Mouse (Mus musculus) liver, embryonic 11.5 days (tissue): ENCODE measurements around the gene Faim2. TPM values are rescaled to one million over a fixed set of nuclear protein-coding genes. Genes with fewer than 3 reads are reported as not detected.

Experiments
- ATAC-seq: fragments of 200-750 bp; cut with Nextera tagmentation; replicated peaks from 2 replicates; pipeline ENCODE4 v1.8.0; 2017; ENCODE audit warnings: moderate number of reproducible peaks, mild to moderate bottlenecking, moderate TSS enrichment, moderate library complexity; ENCODE audit not compliant: low FRiP score
- DNase-seq: peaks from one replicate; pipeline ENCODE4 v3.0.0-alpha.2; 2017; ENCODE audit warnings: low spot score
- H3K27ac ChIP-seq: fragments of 300-500 bp; sonication (generic); 2 replicates; pipeline ENCODE4 v1.5.1; 2014; ENCODE audit warnings: mild to moderate bottlenecking, low read depth, low read length, control low read depth
- H3K27me3 ChIP-seq: fragments of 300-500 bp; sonication (generic); replicated peaks from 2 replicates; pipeline ENCODE4 v1.6.1; 2014; ENCODE audit warnings: low read length, mixed read lengths; ENCODE audit not compliant: control insufficient read depth, insufficient read depth
- H3K36me3 ChIP-seq: fragments of 300-500 bp; sonication (generic); 2 replicates; pipeline ENCODE4 v1.6.1; 2014; ENCODE audit warnings: mild to moderate bottlenecking, low read length, moderate library complexity, mixed read lengths; ENCODE audit not compliant: control insufficient read depth, insufficient read depth
- H3K4me1 ChIP-seq: fragments of 300-500 bp; sonication (generic); replicated peaks from 2 replicates; pipeline ENCODE4 v1.6.1; 2014; ENCODE audit warnings: low read length, mixed read lengths; ENCODE audit not compliant: control insufficient read depth, insufficient read depth
- H3K4me2 ChIP-seq: fragments of 300-500 bp; sonication (generic); 2 replicates; pipeline ENCODE4 v1.6.1; 2014; ENCODE audit warnings: mild to moderate bottlenecking, control low read depth, moderate library complexity
- H3K4me3 ChIP-seq: fragments of 300-500 bp; sonication (generic); 2 replicates; pipeline ENCODE4 v1.5.1; 2014; ENCODE audit warnings: low read depth, low read length, control low read depth
- H3K9ac ChIP-seq: fragments of 300-500 bp; sonication (generic); 2 replicates; pipeline ENCODE4 v1.6.1; 2014; ENCODE audit warnings: low read depth, low read length, control low read depth
- H3K9me3 ChIP-seq: fragments of 300-500 bp; sonication (generic); 2 replicates; pipeline ENCODE4 v1.6.1; 2016; ENCODE audit warnings: low read length, inconsistent platforms, mixed read lengths; ENCODE audit not compliant: control insufficient read depth
- WGBS: fragments of 180-500 bp; shearing (Covaris S2); extraction: QIAGEN DNeasy Blood & Tissue Kit; methylation state at CpG from one replicate; pipeline ENCODE4 v1.1.7; 2014; 5-methylcytosine and 5-hydroxymethylcytosine counted together
- polyA plus RNA-seq: library from polyadenylated mRNA; unstranded; fragments of >200 nt; fragmentation: Nextera tagmentation; extraction: Ambion mirVana; gene quantifications from 2 replicates; pipeline ENCODE4 v1.2.1, GENCODE M21; 2014

The Faim2 gene
- polyA plus RNA-seq, 1 experiment from 2014 or later: 0.22 TPM

- Histone ChIP-seq H3K27ac (no peak overlapping the region), H3K27me3 (peaks cover 17% of the 10 kb centered on the region; the same call in 1 of the 2 replicates), H3K9ac (no peak overlapping the region), H3K9me3 (no peaks in the 10 kb centered on the region), H3K4me2 (no peak overlapping the region), H3K36me3 (no peaks in the 10 kb centered on the region), H3K4me1 (no peaks in the 10 kb centered on the region), H3K4me3 (no peak overlapping the region)
- 80% methylated on average over 11 of the region's 11 CpGs for WGBS
- no peak for ATAC-seq
- no peak for DNase-seq
Measured at GRCm38 (mm10) chr15:99546596-99546995, 18.6 kb upstream of the Faim2 start.

- Histone ChIP-seq H3K36me3 (no peaks in the 10 kb centered on the region), H3K9ac (no peak overlapping the region), H3K4me3 (no peak overlapping the region), H3K4me1 (no peaks in the 10 kb centered on the region), H3K27me3 (peaks cover 17% of the 10 kb centered on the region; the same call in 1 of the 2 replicates), H3K27ac (no peak overlapping the region), H3K9me3 (no peaks in the 10 kb centered on the region), H3K4me2 (no peak overlapping the region)
- 38% methylated on average over 7 of the region's 7 CpGs for WGBS
- DNase-seq (no peak), ATAC-seq (no peak)
Measured at GRCm38 (mm10) chr15:99544047-99544446, 16.1 kb upstream of the Faim2 start.

- no peaks in the 10 kb centered on the region for H3K36me3 ChIP-seq
- WGBS: 66% methylated on average over 8 of the region's 8 CpGs
- ATAC-seq (no peak), DNase-seq (no peak)
- no peak overlapping the region for H3K4me2 ChIP-seq
- H3K4me3 ChIP-seq: no peak overlapping the region
- no peaks in the 10 kb centered on the region for H3K4me1 ChIP-seq
- H3K27me3 ChIP-seq: peaks cover 14% of the 10 kb centered on the region; the same call in 1 of the 2 replicates
- no peaks in the 10 kb centered on the region for H3K9me3 ChIP-seq
- H3K27ac ChIP-seq: no peak overlapping the region
- H3K9ac ChIP-seq: no peak overlapping the region
Measured at GRCm38 (mm10) chr15:99539891-99540290, 11.9 kb upstream of the Faim2 start.

- Histone ChIP-seq H3K4me1 (no peaks in the 10 kb centered on the region), H3K4me2 (no peak overlapping the region), H3K36me3 (no peaks in the 10 kb centered on the region), H3K9ac (no peak overlapping the region), H3K27ac (no peak overlapping the region), H3K27me3 (peaks cover 5% of the 10 kb centered on the region; the same call in 1 of the 2 replicates), H3K4me3 (no peak overlapping the region), H3K9me3 (no peaks in the 10 kb centered on the region)
- DNase-seq: no peak
- WGBS: 64% methylated on average over 11 of the region's 11 CpGs
- no peak for ATAC-seq
Measured at GRCm38 (mm10) chr15:99536889-99537862, 9.2 kb upstream of the Faim2 start.

- no peak overlapping the region for H3K9ac ChIP-seq
- H3K4me1 ChIP-seq: no peaks in the 10 kb centered on the region
- H3K4me2 ChIP-seq: no peak overlapping the region
- no peaks in the 10 kb centered on the region for H3K9me3 ChIP-seq
- no peak for DNase-seq
- H3K36me3 ChIP-seq: no peaks in the 10 kb centered on the region
- peaks cover 23% of the 10 kb centered on the region for H3K27me3 ChIP-seq
- H3K4me3 ChIP-seq: no peak overlapping the region
- no peak for ATAC-seq
- no peak overlapping the region for H3K27ac ChIP-seq
- 50% methylated on average over 3 of the region's 3 CpGs for WGBS
Measured at GRCm38 (mm10) chr15:99532023-99532422, 4.1 kb upstream of the Faim2 start.

- H3K9ac ChIP-seq: no peak overlapping the region
- no peaks in the 10 kb centered on the region for H3K9me3 ChIP-seq
- H3K27me3 ChIP-seq: peaks cover 25% of the 10 kb centered on the region
- DNase-seq: no peak
- WGBS: 23% methylated on average over 6 of the region's 6 CpGs
- H3K4me2 ChIP-seq: no peak overlapping the region
- no peaks in the 10 kb centered on the region; the same call in 1 of the 2 replicates for H3K4me1 ChIP-seq
- no peak overlapping the region for H3K27ac ChIP-seq
- no peak for ATAC-seq
- H3K36me3 ChIP-seq: no peaks in the 10 kb centered on the region
- no peak overlapping the region for H3K4me3 ChIP-seq
Measured at GRCm38 (mm10) chr15:99531146-99531545, 3.2 kb upstream of the Faim2 start.

- no peak overlapping the region for H3K4me2 ChIP-seq
- H3K9ac ChIP-seq: no peak overlapping the region
- no peak for ATAC-seq
- no peaks in the 10 kb centered on the region for H3K36me3 ChIP-seq
- H3K4me3 ChIP-seq: no peak overlapping the region
- WGBS: 57% methylated on average over 2 of the region's 2 CpGs
- no peak overlapping the region for H3K27ac ChIP-seq
- DNase-seq: no peak
- H3K9me3 ChIP-seq: no peaks in the 10 kb centered on the region
- no peaks in the 10 kb centered on the region; the same call in 1 of the 2 replicates for H3K4me1 ChIP-seq
- peaks cover 24% of the 10 kb centered on the region for H3K27me3 ChIP-seq
Measured at GRCm38 (mm10) chr15:99526681-99527080, 1.3 kb downstream of the Faim2 start.

- H3K4me2 ChIP-seq: no peak overlapping the region
- H3K36me3 ChIP-seq: no peaks in the 10 kb centered on the region
- H3K9ac ChIP-seq: no peak overlapping the region
- no peak overlapping the region for H3K4me3 ChIP-seq
- ATAC-seq (no peak), DNase-seq (no peak)
- 55% methylated on average over 7 of the region's 7 CpGs for WGBS
- H3K27ac ChIP-seq: no peak overlapping the region
- peaks cover 10% of the 10 kb centered on the region for H3K27me3 ChIP-seq
- H3K9me3 ChIP-seq: no peaks in the 10 kb centered on the region
- no peaks in the 10 kb centered on the region for H3K4me1 ChIP-seq
Measured at GRCm38 (mm10) chr15:99520306-99520705, 7.7 kb downstream of the Faim2 start.

GRCm38 (mm10) chr15:99519626-99520025 lies 8.3 kb downstream of the Faim2 start:
- DNase-seq (no peak), ATAC-seq (no peak)
- Histone ChIP-seq H3K9ac (no peak overlapping the region), H3K4me2 (no peak overlapping the region), H3K27ac (no peak overlapping the region), H3K9me3 (no peaks in the 10 kb centered on the region), H3K4me1 (peaks cover 3% of the 10 kb centered on the region; the same call in 1 of the 2 replicates), H3K27me3 (peaks cover 10% of the 10 kb centered on the region), H3K36me3 (no peaks in the 10 kb centered on the region), H3K4me3 (no peak overlapping the region)
- WGBS: 88% methylated on average over 9 of the region's 9 CpGs
